Mouse (Mus musculus) cerebellum, postnatal 10 days (tissue): Measurements from ENCODE around the gene Spns2.
A peak's percentile ranks its signal among the peaks of the same experiment; 100 is the strongest.
"Not testable (repeated sequence)": the region's sequence is repeated elsewhere in the genome, so short reads cannot be mapped to it uniquely, and the experiment has no call there.

Experiments
- DNase-seq, 2 experiments: peaks; one replicate each; pipeline ENCODE4 v3.0.0; 2021; ENCODE audit warnings: mixed read lengths in 2 of 2

The Spns2 gene

GRCm38 (mm10) chr11:72434963-72435693 lies 54.6 kb downstream of the Spns2 start, which contains the start of gene Ggt6:
Gene Ggt6, plus strand, starts transcription at chr11:72435526.
- DNase-seq, result peak; percentile 55 to 57

DNA sequence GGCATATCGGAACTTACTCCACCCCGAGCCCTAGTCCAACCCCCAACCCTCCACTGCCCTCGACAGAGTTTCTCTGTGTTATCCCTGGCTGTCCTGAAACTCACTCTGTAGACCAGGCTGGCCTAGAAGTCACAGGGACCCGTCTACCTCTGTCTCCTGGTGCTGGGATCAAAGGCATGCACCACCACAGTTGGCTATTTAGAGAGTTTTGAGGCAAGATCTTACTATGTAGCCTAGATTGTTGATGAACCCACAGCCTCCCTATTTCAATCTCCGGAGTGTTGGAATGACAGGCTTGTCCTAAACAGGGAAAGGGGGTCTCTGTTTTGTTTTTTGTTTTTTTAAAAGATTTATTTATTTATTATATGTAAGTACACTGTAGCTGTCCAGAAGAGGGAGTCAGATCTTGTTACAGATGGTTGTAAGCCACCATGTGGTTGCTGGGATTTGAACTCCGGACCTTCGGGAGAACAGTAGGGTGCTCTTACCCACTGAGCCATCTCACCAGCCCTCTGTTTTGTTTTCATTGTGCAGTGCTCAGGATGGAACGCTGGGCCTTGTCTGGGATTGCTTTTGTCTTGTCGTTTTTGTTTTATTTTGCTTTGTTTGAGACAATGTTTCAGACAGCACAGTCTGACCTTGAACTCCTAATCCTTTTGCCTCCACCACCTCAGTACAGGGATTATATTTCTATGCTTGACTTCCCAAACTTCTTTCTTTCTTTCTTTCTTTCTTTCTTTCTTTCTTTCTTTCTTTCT lies 59.2 kb downstream of the Spns2 start:
- DNase-seq, result not testable (repeated sequence)

- peak; percentile 86 to 88 for DNase-seq
Observed at GRCm38 (mm10) chr11:72429288-72429690, 60.4 kb downstream of the Spns2 start.

GRCm38 (mm10) chr11:72428694-72429093 lies 61.0 kb downstream of the Spns2 start:
- DNase-seq, result peak; percentile 92 to 93

- no peak for DNase-seq
Observed at GRCm38 (mm10) chr11:72426884-72427283, 62.8 kb downstream of the Spns2 start.

GRCm38 (mm10) chr11:72425201-72425600 lies 64.5 kb downstream of the Spns2 start:
- DNase-seq, result no peak

- DNase-seq, result no peak
Observed at GRCm38 (mm10) chr11:72423686-72424085, 66.0 kb downstream of the Spns2 start.

- DNase-seq, result no peak
Observed at GRCm38 (mm10) chr11:72421518-72422278, 68.0 kb downstream of the Spns2 start.

GRCm38 (mm10) chr11:72420460-72421122 lies 69.1 kb downstream of the Spns2 start:
- no peak for DNase-seq

DNA sequence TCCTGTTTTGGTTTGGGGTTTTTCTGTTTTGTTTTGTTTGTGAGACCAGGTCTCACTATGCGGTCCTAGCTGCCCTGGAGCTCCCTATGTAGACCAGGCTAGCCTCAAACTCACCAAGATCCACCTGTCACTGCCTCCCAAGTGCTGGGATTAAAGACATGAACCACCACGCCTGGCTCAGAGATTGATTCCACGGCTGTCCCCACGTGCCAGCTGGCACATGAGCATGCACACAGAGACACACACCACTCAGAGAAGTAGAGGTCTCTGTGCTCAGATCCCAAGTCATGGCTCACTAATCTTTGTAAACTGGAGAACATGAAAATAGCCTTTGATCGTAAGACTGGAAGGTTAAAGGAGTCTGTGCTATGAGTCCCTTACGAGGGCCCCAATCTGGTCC lies 70.7 kb downstream of the Spns2 start:
- DNase-seq, result no peak

DNA sequence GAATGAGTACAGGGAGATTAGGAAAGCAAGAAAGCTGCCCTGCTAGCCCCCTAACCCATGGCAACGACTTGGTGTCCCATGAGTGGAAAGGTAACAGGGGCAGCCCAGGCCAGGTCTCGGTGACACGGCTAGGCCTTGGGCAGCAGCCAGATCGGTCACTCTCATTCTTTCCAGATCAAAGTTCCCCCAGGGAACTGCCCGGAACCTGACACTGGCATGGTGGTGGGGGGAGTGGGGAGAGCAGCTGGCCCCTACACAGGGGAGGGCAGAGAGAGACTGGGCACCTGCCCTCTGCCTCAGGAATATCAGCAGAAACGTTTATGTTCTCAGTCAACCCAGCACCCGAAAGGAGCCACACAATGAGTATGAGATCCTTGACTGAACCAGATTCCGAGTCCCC lies 71.5 kb downstream of the Spns2 start:
- DNase-seq, result no peak

GRCm38 (mm10) chr11:72417376-72417775 lies 72.3 kb downstream of the Spns2 start:
- DNase-seq, result no peak

- DNase-seq, result no peak
Observed at GRCm38 (mm10) chr11:72416666-72417065, 73.0 kb downstream of the Spns2 start.

GRCm38 (mm10) chr11:72415155-72415554 lies 74.5 kb downstream of the Spns2 start:
- no peak for DNase-seq

DNA sequence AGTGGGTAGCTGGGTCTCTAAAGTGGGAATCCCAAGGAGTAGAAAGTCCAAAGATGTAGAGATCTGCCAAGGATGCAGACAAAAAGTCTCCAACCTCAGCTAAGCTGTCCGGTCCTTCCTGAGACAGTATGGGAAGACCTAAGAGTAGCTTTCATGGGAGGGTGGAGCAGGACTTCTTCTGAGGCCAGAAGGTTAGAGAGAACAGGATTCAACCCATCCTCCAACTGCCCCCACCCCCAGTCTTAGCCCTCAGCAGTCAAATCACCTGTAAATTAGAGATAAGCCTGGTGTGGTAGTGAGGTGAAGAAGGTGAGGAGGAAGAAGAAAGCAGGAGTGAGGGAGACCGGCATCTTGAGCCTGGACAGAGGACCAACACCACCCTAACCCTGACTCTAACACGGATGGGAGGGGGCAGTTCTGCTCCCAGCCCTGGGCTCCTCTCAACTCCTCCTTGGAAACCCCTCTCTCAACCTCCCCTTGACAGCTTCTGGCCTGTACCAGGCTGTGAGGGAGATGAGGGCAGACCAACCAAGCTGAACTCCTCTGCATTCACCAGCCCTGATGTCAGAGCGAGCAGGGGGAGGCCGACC lies 76.0 kb downstream of the Spns2 start:
- no peak for DNase-seq

GRCm38 (mm10) chr11:72413016-72413415 lies 76.7 kb downstream of the Spns2 start:
- DNase-seq, result peak in 1 of 2 experiments; percentile 21

DNA sequence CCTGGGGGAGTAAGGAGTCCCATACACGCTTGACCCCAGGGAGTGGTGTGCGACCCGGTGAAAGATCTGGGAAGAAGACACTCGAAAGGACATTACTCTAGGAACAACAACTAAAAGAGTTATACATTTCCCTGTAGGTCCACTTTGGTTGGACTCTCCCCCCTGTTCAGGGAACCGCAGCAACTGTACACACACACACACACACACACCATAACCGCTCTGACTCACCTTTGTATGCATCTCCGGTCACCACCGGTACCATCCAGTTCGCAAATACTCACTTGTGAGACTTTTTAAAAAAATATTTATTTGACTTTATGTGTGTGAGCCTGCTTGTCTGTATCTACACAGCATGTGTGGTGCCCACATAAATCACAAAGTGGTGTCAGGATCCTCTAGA lies 77.8 kb downstream of the Spns2 start:
- DNase-seq, result no peak

DNA sequence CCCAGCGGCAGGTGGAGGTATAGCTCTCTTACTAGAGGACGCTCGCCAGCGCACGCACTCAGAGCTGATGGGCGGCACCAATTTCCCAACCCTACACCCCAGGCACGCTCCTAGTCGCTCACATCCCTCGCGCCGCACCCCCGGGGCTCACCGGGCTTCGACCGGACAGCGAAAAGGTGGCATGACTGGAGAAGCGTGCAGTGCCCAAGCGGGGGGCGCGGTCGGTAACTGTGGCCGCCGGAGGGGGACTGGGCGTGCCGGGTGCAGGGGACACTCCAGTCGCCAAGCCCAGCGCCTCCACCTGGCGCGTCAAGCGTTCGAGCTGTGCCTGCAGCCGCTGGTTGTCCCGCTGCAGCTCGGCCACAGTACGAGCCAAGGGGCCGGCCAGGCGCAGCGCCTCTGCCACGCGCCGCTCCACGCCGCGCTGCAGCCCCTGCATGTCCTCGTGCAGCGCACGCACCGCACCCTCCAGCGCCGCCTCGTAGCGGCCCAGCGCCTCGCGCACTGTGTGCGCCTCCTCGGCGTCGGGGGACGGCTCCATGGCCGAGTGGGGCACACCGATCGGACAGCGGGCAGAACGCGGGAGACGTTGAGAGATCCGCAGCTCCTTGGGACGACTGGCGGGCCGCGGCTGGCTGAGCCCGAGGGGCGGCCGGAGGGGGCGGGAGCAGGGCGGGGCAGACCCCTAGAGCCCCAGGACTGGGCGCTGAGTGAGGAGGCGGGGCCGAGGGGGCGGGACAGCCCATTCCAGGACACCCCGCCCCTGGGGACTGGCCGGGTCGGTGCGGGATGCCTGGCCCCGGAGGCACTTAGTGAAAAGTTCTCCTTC lies 78.4 kb downstream of the Spns2 start, which contains the start of gene Smtnl2:
TSS of gene Smtnl2 (minus strand) at position 621 of the 829 bp plus-strand sequence.
- DNase-seq, result peak; percentile 73 to 78

- DNase-seq, result peak in 1 of 2 experiments; percentile 21
Observed at GRCm38 (mm10) chr11:72410521-72411092, 79.1 kb downstream of the Spns2 start.

- no peak for DNase-seq
Observed at GRCm38 (mm10) chr11:72409649-72410385, 79.9 kb downstream of the Spns2 start.
